Mouse (Mus musculus) liver, adult 2 months (tissue): Measurements from ENCODE around the gene Ihh. TPM values are rescaled to one million over a fixed set of nuclear protein-coding genes. Genes with fewer than 3 reads are reported as not detected.
A peak's percentile ranks its signal among the peaks of the same experiment; 100 is the strongest.

Source experiments
- DNase-seq: peaks from one replicate; pipeline ENCODE4 v3.0.0-alpha.2; 2011; ENCODE audit warnings: low read depth, low spot score; ENCODE audit errors: extremely low read depth
- H3K27ac ChIP-seq: fragments of 200-500 bp; replicated peaks from 2 replicates; pipeline ENCODE4 v1.5.1; 2012; ENCODE audit warnings: low read depth, mild to moderate bottlenecking, control low read depth, inconsistent platforms, low read length; ENCODE audit not compliant: insufficient read depth
- H3K27me3 ChIP-seq: fragments of 200-500 bp; 2 replicates; pipeline ENCODE4 v1.6.1; 2012; ENCODE audit warnings: mild to moderate bottlenecking, moderate library complexity, low read length, inconsistent platforms; ENCODE audit not compliant: control insufficient read depth, insufficient read depth
- H3K36me3 ChIP-seq: fragments of 200-500 bp; 2 replicates; pipeline ENCODE4 v1.6.1; 2012; ENCODE audit warnings: low read length, inconsistent platforms; ENCODE audit not compliant: control insufficient read depth, insufficient read depth
- H3K4me1 ChIP-seq: fragments of 200-500 bp; 2 replicates; pipeline ENCODE4 v1.6.1; 2011; ENCODE audit warnings: low read length; ENCODE audit not compliant: control insufficient read depth, insufficient read depth
- H3K4me3 ChIP-seq: fragments of 200-500 bp; 2 replicates; pipeline ENCODE4 v1.5.1; 2011; ENCODE audit warnings: low read depth, mild to moderate bottlenecking, control low read depth, low read length, moderate library complexity; ENCODE audit not compliant: insufficient read depth
- H3K79me2 ChIP-seq: fragments of 200-500 bp; 2 replicates; pipeline ENCODE4 v1.6.1; 2012; ENCODE audit warnings: inconsistent platforms, mild to moderate bottlenecking, low read length, moderate library complexity; ENCODE audit not compliant: control insufficient read depth, insufficient read depth
- H3K9ac ChIP-seq: fragments of 200-500 bp; 2 replicates; pipeline ENCODE4 v1.6.1; 2012; ENCODE audit warnings: low read depth, mild to moderate bottlenecking, control low read depth, inconsistent platforms, low read length
- CTCF ChIP-seq: fragments of 200-500 bp; IDR thresholded peaks from 2 replicates; pipeline ENCODE4 v1.5.1; 2011; ENCODE audit warnings: low read depth, low read length, control low read depth
- POLR2A ChIP-seq: fragments of 200-500 bp; IDR thresholded peaks from 2 replicates; pipeline ENCODE4 v1.6.1; 2011; ENCODE audit warnings: low read length, control low read depth; ENCODE audit not compliant: insufficient read depth; ENCODE audit errors: extremely low read depth
- WGBS: fragments of 180-500 bp; shearing (Covaris S2); methylation state at CpG from one replicate; pipeline ENCODE4 v1.1.7; 2018; 5-methylcytosine and 5-hydroxymethylcytosine counted together
- polyA plus RNA-seq: library from polyadenylated mRNA; depleted of rRNA; stranded (reverse); fragments of >200 nt; gene quantifications from 2 replicates; pipeline ENCODE4 v1.2.3, GENCODE M21; 2012
- total RNA-seq: library from RNA; depleted of rRNA; stranded (reverse); fragments of >200 nt; gene quantifications from 2 replicates; pipeline ENCODE4 v1.2.3, GENCODE M21; 2014

The Ihh gene
- total and polyA plus RNA-seq, 2 experiments: 0.55 to 3.5 TPM

DNA sequence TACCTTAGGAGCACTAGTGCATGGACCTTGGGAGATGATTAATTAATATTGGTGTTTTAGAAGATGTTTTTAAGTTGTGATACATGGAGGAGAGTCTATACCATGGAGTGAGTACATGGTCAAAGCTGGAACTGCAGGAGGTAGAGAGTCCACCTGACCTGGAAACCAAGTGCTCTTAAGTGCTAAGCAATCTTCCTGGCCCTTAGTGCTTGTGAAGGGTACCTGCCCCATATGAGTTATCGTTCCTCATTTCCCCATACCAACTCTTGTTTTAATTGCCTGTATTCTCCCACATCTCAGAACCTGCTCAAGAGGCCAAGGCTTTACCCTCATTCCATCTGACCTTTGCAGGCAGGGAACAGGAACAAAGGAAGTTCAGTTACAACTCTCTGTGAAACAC, 24.5 kb upstream of the Ihh start:
- TF ChIP-seq POLR2A (no peak), CTCF (no peak)
- no peaks in the 10 kb centered on the region for H3K36me3 ChIP-seq
- 97% methylated on average over 1 of the region's 1 CpGs for WGBS
- no peaks in the 10 kb centered on the region for H3K27me3 ChIP-seq
- no peaks in the 10 kb centered on the region for H3K79me2 ChIP-seq
- H3K4me3 ChIP-seq: no peak overlapping the region
- no peak overlapping the region for H3K9ac ChIP-seq
- no peak overlapping the region for H3K27ac ChIP-seq
- no peak for DNase-seq
- H3K4me1 ChIP-seq: peaks cover 8% of the 10 kb centered on the region

DNA sequence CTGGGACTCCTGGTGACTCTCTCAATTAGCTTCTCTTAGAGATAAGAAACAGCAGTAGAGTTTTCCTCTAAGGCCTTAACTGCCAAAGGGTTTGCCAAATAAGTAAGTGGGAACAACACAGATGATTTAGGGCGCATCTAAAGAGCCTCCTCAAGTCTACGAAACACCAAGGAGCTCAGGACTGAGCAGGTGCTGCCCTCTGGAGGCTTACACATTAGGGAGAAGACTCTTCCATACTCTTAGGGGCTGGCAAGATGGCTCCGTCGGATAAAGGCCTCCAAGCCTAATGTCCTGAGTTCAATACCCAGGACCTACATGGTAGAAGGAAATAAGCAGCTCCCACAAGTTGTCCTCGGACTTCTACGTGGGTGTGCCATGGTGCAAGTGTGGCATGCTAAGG, 22.1 kb upstream of the Ihh start:
- no peak for DNase-seq
- Histone ChIP-seq H3K27me3 (no peaks in the 10 kb centered on the region), H3K4me3 (no peak overlapping the region), H3K79me2 (no peaks in the 10 kb centered on the region), H3K36me3 (no peaks in the 10 kb centered on the region), H3K9ac (no peak overlapping the region), H3K27ac (no peak overlapping the region), H3K4me1 (peaks cover 15% of the 10 kb centered on the region)
- TF ChIP-seq CTCF (peak; percentile 43), POLR2A (no peak)
- WGBS: 82% methylated on average over 6 of the region's 6 CpGs

DNA sequence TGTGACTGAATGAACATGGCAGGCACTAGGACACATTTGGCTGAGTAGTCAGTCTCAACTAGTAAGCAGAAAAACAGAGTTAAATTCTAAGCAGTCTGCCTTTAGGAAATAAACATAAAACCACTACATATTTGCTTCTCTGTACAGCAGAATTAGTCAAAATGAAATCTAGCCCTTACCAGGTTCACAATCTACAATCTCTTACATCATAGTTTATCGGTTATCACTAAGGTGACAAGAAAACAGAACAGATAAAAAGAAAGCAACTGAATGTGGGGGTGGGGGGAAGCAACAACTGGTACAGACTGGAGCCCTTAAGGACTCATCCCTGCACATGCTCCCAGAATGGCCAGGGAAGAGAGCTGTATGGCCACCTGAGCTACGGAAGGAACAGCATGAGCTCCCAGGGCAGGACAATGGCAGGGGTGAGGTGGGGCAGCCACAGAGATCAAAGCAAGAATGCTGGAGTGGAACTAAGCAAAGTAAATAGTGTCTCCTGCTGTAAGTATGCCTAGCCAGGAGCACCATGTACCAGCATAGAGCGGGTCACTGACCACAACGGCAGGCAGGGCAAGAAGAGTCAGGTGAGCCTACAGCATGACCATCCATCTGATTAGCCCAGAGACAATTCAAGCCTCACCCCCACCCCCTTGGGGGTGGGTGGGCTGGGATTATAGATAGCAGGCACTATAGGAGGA, 20.0 kb upstream of the Ihh start:
- H3K27ac ChIP-seq: peak overlapping the region; percentile 79
- TF ChIP-seq CTCF (no peak), POLR2A (no peak)
- H3K4me1 ChIP-seq: peaks cover 15% of the 10 kb centered on the region
- no peak overlapping the region for H3K4me3 ChIP-seq
- peak; percentile 86 for DNase-seq
- WGBS: 18% methylated on average over 4 of the region's 4 CpGs
- H3K36me3 ChIP-seq: no peaks in the 10 kb centered on the region
- no peaks in the 10 kb centered on the region for H3K79me2 ChIP-seq
- no peak overlapping the region; the same call in 1 of the 2 replicates for H3K9ac ChIP-seq
- no peaks in the 10 kb centered on the region for H3K27me3 ChIP-seq

DNA sequence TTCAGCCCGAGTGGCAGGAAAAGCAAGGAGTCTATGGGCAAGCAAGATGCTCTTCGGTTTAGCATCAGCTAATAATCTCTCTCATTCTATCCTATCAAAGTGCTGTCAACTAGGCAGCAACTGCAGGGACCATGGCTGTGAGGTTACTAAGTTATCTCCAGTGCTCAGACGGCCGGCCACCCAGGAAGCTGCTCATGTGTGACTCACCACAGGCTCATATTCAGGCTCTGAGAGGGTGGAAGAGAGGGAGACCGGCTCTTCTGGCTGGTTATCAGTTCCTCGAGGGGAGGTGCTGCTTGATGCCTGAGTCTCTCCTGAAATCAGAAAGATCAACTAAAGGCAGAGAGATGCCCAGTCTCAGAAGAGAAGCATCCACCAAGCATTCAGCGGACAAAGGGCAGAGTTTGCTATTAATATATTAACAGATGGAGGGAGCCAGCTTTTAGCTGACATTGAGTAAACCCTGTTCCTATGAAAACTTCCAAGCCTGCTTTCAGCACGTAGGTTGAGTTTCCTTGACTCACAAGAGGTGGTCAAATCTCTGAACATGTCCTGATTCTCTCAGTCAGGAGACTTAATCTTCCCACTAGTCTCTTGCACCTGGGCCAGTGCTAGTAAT, 16.6 kb upstream of the Ihh start:
- H3K27ac ChIP-seq: no peak overlapping the region
- no peak overlapping the region for H3K9ac ChIP-seq
- H3K4me3 ChIP-seq: no peak overlapping the region
- no peaks in the 10 kb centered on the region for H3K27me3 ChIP-seq
- DNase-seq: peak; percentile 69
- H3K36me3 ChIP-seq: no peaks in the 10 kb centered on the region
- no peak for TF ChIP-seq CTCF
- TF ChIP-seq POLR2A: no peak
- peaks cover 19% of the 10 kb centered on the region for H3K4me1 ChIP-seq
- 42% methylated on average over 8 of the region's 8 CpGs for WGBS
- H3K79me2 ChIP-seq: no peaks in the 10 kb centered on the region

DNA sequence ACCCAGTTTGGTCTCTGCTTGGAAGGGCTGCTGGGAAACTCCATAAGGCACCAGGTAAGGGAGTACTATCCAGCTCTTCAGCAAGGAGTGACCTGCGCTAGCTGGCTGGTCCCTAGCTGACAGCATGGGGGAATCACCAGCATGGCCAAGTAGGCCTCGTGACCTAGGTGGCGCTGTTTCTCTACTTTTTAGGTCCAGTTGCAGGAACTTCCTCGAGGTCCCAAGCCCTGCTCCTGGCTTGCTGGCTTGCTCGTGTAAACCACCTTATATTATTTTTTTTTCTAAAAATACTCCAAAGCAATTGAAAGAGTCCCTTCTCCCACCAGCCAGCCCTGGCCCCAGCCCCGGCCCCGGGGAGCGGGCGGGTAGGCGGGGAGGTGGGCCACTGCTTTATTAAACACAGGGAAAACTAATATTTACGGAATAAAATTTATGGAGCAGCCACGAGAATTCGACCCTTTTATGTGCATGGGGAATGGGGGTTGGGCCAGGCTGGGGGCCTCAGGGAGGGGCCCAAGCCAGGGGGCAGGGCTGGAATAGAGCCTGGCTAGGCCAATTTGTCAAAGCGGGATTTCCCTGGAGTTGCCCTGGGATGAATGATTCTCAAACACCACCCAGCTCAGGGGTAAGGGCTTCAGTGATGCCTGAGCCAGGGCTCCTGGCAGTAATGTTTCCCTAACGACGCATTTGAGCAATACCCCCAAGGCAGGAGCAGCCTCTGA, 13.2 kb upstream of the Ihh start:
- no peak overlapping the region for H3K9ac ChIP-seq
- DNase-seq: peak; percentile 75
- no peaks in the 10 kb centered on the region for H3K79me2 ChIP-seq
- WGBS: 33% methylated on average over 16 of the region's 16 CpGs
- H3K36me3 ChIP-seq: no peaks in the 10 kb centered on the region
- H3K4me3 ChIP-seq: no peak overlapping the region
- TF ChIP-seq POLR2A (no peak), CTCF (peak; percentile 97)
- H3K27ac ChIP-seq: no peak overlapping the region
- H3K4me1 ChIP-seq: peaks cover 19% of the 10 kb centered on the region
- no peaks in the 10 kb centered on the region for H3K27me3 ChIP-seq
